13 mouse cellular contexts compared by ENCODE assay signal in genomic region chr10:83145836-83146235, GRCm38 (mm10).
DNase-seq lines count a peak whose midpoint lies in the region; ATAC-seq lines count a peak whose summit lies in the region.
"Had no signal": no experiment of that assay in that cellular context is flagged by ENCODE, and none has a peak within 500 bp of the region (broad histone marks: within the 10 kb centered on the region; RNA-seq: fewer than 3 reads in every experiment).

No protein-coding gene starts in this region.

- intact Hi-C loops in heart, postnatal 36 days (cut with DNase I): no loop called here

- H3K27ac ChIP-seq in lung, embryonic 15.5 days: peak overlapping the region; percentile 17
- H3K27ac ChIP-seq in kidney, embryonic 15.5 days: peak overlapping the region; percentile 87
- peak overlapping the region; percentile 44; the same call in 1 of the 2 replicates for H3K27ac ChIP-seq in neural tube, embryonic 11.5 days (ENCODE audit: low read depth, low read length)
- H3K27ac ChIP-seq: liver, embryonic 12.5 days; midbrain, embryonic 12.5 days had no signal

- H3K4me2 ChIP-seq in lung, embryonic 15.5 days: no peak overlapping the region
- H3K4me2 ChIP-seq in kidney, embryonic 15.5 days: peak overlapping the region; percentile 26
- H3K4me2 ChIP-seq in neural tube, embryonic 11.5 days (ENCODE audit: low read depth): no peak overlapping the region
- H3K4me2 ChIP-seq: liver, embryonic 12.5 days; midbrain, embryonic 12.5 days had no signal

- 47% methylated on average over 14 of the region's 14 CpGs for WGBS in lung, embryonic 15.5 days
- 13% methylated on average over 14 of the region's 14 CpGs for WGBS in kidney, embryonic 15.5 days
- 15% methylated on average over 14 of the region's 14 CpGs for WGBS in neural tube, embryonic 11.5 days

- H3K9ac ChIP-seq in lung, embryonic 15.5 days: no peak overlapping the region
- H3K9ac ChIP-seq in kidney, embryonic 15.5 days: no peak overlapping the region
- peak overlapping the region; percentile 14; the same call in 1 of the 2 replicates for H3K9ac ChIP-seq in neural tube, embryonic 11.5 days (ENCODE audit: low read length)
- H3K9ac ChIP-seq: liver, embryonic 12.5 days; midbrain, embryonic 12.5 days had no signal

- DNase-seq in lung, postnatal 10 days: no peak
- peak; percentile 35 for DNase-seq in embryo, embryonic 11.5 days (ENCODE audit: low read depth, low spot score)
- DNase-seq in neural tube, embryonic 11.5 days (ENCODE audit: low spot score): peak; percentile 45
- no peak for DNase-seq in heart, postnatal 36 days
- no peak for DNase-seq in spleen, postnatal 14 days (ENCODE audit: low spot score in 2 of 2)
- DNase-seq: adrenal gland, postnatal 25 days; cerebellum, adult 2 months; heart, adult 11 months; thymus, postnatal 14 days had no signal

- H3K4me1 ChIP-seq in lung, embryonic 15.5 days: peaks cover 10% of the 10 kb centered on the region; the same call in 1 of the 2 replicates
- H3K4me1 ChIP-seq in kidney, embryonic 15.5 days: peaks cover 66% of the 10 kb centered on the region
- peaks cover 21% of the 10 kb centered on the region for H3K4me1 ChIP-seq in neural tube, embryonic 11.5 days (ENCODE audit: control insufficient read depth, insufficient read depth, low read length)

- H3K4me3 ChIP-seq in lung, embryonic 15.5 days: no peak overlapping the region
- no peak overlapping the region for H3K4me3 ChIP-seq in kidney, embryonic 15.5 days (replicated peaks)
- no peak overlapping the region for H3K4me3 ChIP-seq in neural tube, embryonic 11.5 days (ENCODE audit: low read depth, low read length)
- H3K4me3 ChIP-seq: liver, embryonic 12.5 days; midbrain, embryonic 12.5 days had no signal

- no peaks in the 10 kb centered on the region for H3K9me3 ChIP-seq in lung, embryonic 15.5 days
- H3K9me3 ChIP-seq in kidney, embryonic 15.5 days (replicated peaks): no peaks in the 10 kb centered on the region
- no peaks in the 10 kb centered on the region for H3K9me3 ChIP-seq in neural tube, embryonic 11.5 days (ENCODE audit: control insufficient read depth, low read length)
- H3K9me3 ChIP-seq: liver, embryonic 12.5 days; midbrain, embryonic 12.5 days had no signal

- H3K27me3 ChIP-seq in lung, embryonic 15.5 days: 0 out of 2 replicates have a peak, but pooled peaks cover 6% of the 10 kb centered on the region
- no peaks in the 10 kb centered on the region for H3K27me3 ChIP-seq in kidney, embryonic 15.5 days
- no peaks in the 10 kb centered on the region for H3K27me3 ChIP-seq in neural tube, embryonic 11.5 days (ENCODE audit: control insufficient read depth, insufficient read depth, low read length)
- H3K27me3 ChIP-seq: liver, embryonic 12.5 days had no signal

- ATAC-seq in lung, embryonic 15.5 days (ENCODE audit: borderline replicate concordance, extremely low read depth, low FRiP score, low TSS enrichment): no peak
- peak; percentile 86 for ATAC-seq in kidney, embryonic 15.5 days (replicated peaks; ENCODE audit: low FRiP score)
- peak; percentile 76 for ATAC-seq in neural tube, embryonic 11.5 days (ENCODE audit: insufficient read depth, low FRiP score, low TSS enrichment)
- ATAC-seq: liver, embryonic 12.5 days had no signal

- H3K36me3 ChIP-seq in lung, embryonic 15.5 days: no peaks in the 10 kb centered on the region
- H3K36me3 ChIP-seq in kidney, embryonic 15.5 days: no peaks in the 10 kb centered on the region
- H3K36me3 ChIP-seq in neural tube, embryonic 11.5 days (ENCODE audit: control insufficient read depth, insufficient read depth, low read length): no peaks in the 10 kb centered on the region
- H3K36me3 ChIP-seq: liver, embryonic 12.5 days; midbrain, embryonic 12.5 days had no signal

Comparison
In these comparisons a context has a peak if more than half of its experiments do, and no peak if none do; other contexts are left out.
1. H3K27ac ChIP-seq: peak in every context shown above with its lines; median percentile 87 in kidney, embryonic 15.5 days; 44 in neural tube, embryonic 11.5 days; 17 in lung, embryonic 15.5 days.
2. DNase-seq: peak in embryo, embryonic 11.5 days (single experiment) and neural tube, embryonic 11.5 days (single experiment); none in lung, postnatal 10 days (single experiment), heart, postnatal 36 days (0 of 2) and spleen, postnatal 14 days (0 of 2).